Mouse (Mus musculus): ENCODE data around the gene Maml2. TPM values are rescaled to one million over a fixed set of nuclear protein-coding genes. Genes with fewer than 3 reads are reported as not detected.

Gene Maml2
- polyA plus RNA-seq, 1 experiment, result 0.02 TPM

GRCm38 (mm10) chr9:13690321-13690720 lies 392.6 kb downstream of the Maml2 start:
- Histone ChIP-seq H3K36me3 (ENCODE audit: control insufficient read depth) (no peaks in the 10 kb centered on the region), H3K4me1 (ENCODE audit: control insufficient read depth) (no peaks in the 10 kb centered on the region), H3K4me3 (replicated peaks) (no peak overlapping the region), H3K9me3 (ENCODE audit: control insufficient read depth, low read length) (no peaks in the 10 kb centered on the region), H3K27me3 (ENCODE audit: control insufficient read depth) (no peaks in the 10 kb centered on the region)
- TF ChIP-seq GATA1 (IDR thresholded peaks at IDR 0.05; ENCODE audit: low read length), result no peak
- TF ChIP-seq TAL1 (IDR thresholded peaks at IDR 0.05; ENCODE audit: low read length), result no peak

- Histone ChIP-seq H3K9me3 (ENCODE audit: control insufficient read depth, low read length) (no peaks in the 10 kb centered on the region), H3K4me3 (replicated peaks) (no peak overlapping the region), H3K4me1 (ENCODE audit: control insufficient read depth) (no peaks in the 10 kb centered on the region), H3K36me3 (ENCODE audit: control insufficient read depth) (no peaks in the 10 kb centered on the region), H3K27me3 (ENCODE audit: control insufficient read depth) (no peaks in the 10 kb centered on the region)
- TF ChIP-seq TAL1 (IDR thresholded peaks at IDR 0.05; ENCODE audit: low read length), result no peak
- no peak for TF ChIP-seq GATA1 (IDR thresholded peaks at IDR 0.05; ENCODE audit: low read length)
These were observed 396.0 kb downstream of the Maml2 start for GRCm38 (mm10) chr9:13693693-13694284.

DNA sequence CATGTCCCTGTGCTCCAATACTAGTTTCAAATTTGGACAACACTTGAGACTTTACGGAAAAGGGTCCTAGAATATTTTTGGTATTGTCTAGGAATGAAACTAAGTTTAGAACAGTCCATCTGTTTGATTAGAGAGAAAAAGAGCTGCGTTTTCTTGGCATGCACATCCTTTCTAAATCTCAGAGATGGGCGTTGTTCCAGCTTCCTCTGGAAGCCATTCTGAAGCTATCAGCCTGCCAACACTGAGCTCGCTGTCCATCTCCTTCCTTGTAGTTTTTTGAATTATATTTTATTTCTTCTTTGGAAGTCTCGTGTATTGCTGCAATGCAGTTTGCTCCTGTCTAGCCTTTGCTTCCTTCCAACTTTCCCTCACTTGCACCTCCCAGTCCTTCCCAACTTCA lies 396.5 kb downstream of the Maml2 start:
- Histone ChIP-seq H3K27me3 (ENCODE audit: control insufficient read depth) (no peaks in the 10 kb centered on the region), H3K36me3 (ENCODE audit: control insufficient read depth) (no peaks in the 10 kb centered on the region), H3K4me3 (replicated peaks) (no peak overlapping the region), H3K4me1 (ENCODE audit: control insufficient read depth) (no peaks in the 10 kb centered on the region), H3K9me3 (ENCODE audit: control insufficient read depth, low read length) (no peaks in the 10 kb centered on the region)
- TF ChIP-seq GATA1 (IDR thresholded peaks at IDR 0.05; ENCODE audit: low read length) (no peak), TAL1 (IDR thresholded peaks at IDR 0.05; ENCODE audit: low read length) (no peak)

- H3K36me3 ChIP-seq (ENCODE audit: control insufficient read depth), result no peaks in the 10 kb centered on the region
- no peaks in the 10 kb centered on the region for H3K4me1 ChIP-seq (ENCODE audit: control insufficient read depth)
- no peak overlapping the region for H3K4me3 ChIP-seq (replicated peaks)
These were observed 399.5 kb downstream of the Maml2 start for GRCm38 (mm10) chr9:13697041-13697811.

GRCm38 (mm10) chr9:13697869-13698268 lies 400.1 kb downstream of the Maml2 start:
- H3K9me3 ChIP-seq (ENCODE audit: control insufficient read depth, low read length), result no peaks in the 10 kb centered on the region
- H3K36me3 ChIP-seq (ENCODE audit: control insufficient read depth), result no peaks in the 10 kb centered on the region
- H3K27me3 ChIP-seq (ENCODE audit: control insufficient read depth), result no peaks in the 10 kb centered on the region
- no peak overlapping the region for H3K4me3 ChIP-seq (replicated peaks)
- no peaks in the 10 kb centered on the region for H3K4me1 ChIP-seq (ENCODE audit: control insufficient read depth)
- TF ChIP-seq TAL1 (IDR thresholded peaks at IDR 0.05; ENCODE audit: low read length) (no peak), GATA1 (IDR thresholded peaks at IDR 0.05; ENCODE audit: low read length) (no peak)

More at GRCm38 (mm10) chr9:13697041-13697811, 399.5 kb downstream of the Maml2 start:
- Histone ChIP-seq H3K9me3 (ENCODE audit: control insufficient read depth, low read length) (no peaks in the 10 kb centered on the region), H3K27me3 (ENCODE audit: control insufficient read depth) (no peaks in the 10 kb centered on the region)
- TF ChIP-seq GATA1 (IDR thresholded peaks at IDR 0.05; ENCODE audit: low read length) (no peak), TAL1 (IDR thresholded peaks at IDR 0.05; ENCODE audit: low read length) (no peak)

DNA sequence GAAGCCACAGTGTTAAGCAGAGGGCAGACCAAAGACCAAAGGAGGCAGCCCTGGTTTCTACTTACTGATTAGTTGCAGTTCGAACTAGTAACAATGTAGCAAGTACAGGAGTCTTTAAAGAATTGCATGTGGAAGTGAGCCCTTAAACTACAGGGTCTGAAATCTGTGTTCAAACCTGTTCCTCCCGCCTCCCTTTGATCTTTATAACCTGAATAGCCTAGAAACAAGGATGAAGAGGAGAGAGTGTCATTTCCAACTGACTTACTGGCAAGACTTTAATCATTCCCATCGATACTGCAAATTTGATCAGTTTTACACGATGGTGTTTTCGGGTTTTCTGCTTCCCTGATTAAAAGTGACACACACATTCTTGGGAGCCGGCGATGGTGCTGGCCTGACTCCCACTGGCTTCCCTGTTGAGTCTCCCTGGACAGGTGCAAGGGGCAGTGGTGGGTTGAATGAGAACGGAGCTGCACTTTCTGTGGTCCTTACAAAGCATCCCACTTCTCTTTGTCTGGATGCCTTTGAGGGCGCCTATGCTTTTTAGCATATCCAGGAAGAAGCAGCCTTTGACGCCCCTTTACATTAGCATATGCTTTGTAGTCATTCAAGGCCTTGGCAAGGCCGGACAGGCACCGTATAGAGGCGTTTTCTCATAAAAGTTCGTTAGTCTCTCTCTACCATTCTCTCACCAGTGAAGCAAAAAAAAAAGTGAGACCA lies 401.5 kb downstream of the Maml2 start:
- TF ChIP-seq GATA1 (IDR thresholded peaks at IDR 0.05; ENCODE audit: low read length) (no peak), TAL1 (IDR thresholded peaks at IDR 0.05; ENCODE audit: low read length) (no peak)
- Histone ChIP-seq H3K9me3 (ENCODE audit: control insufficient read depth, low read length) (no peaks in the 10 kb centered on the region), H3K4me3 (replicated peaks) (no peak overlapping the region), H3K27me3 (ENCODE audit: control insufficient read depth) (no peaks in the 10 kb centered on the region), H3K4me1 (ENCODE audit: control insufficient read depth) (no peaks in the 10 kb centered on the region), H3K36me3 (ENCODE audit: control insufficient read depth) (no peaks in the 10 kb centered on the region)

GRCm38 (mm10) chr9:13699781-13700116 lies 402.0 kb downstream of the Maml2 start:
- H3K4me1 ChIP-seq (ENCODE audit: control insufficient read depth), result no peaks in the 10 kb centered on the region
- TF ChIP-seq GATA1 (IDR thresholded peaks at IDR 0.05; ENCODE audit: low read length), result no peak
- TF ChIP-seq TAL1 (IDR thresholded peaks at IDR 0.05; ENCODE audit: low read length), result no peak
- no peaks in the 10 kb centered on the region for H3K27me3 ChIP-seq (ENCODE audit: control insufficient read depth)
- H3K9me3 ChIP-seq (ENCODE audit: control insufficient read depth, low read length), result no peaks in the 10 kb centered on the region
- no peak overlapping the region for H3K4me3 ChIP-seq (replicated peaks)
- H3K36me3 ChIP-seq (ENCODE audit: control insufficient read depth), result no peaks in the 10 kb centered on the region

- H3K4me1 ChIP-seq (ENCODE audit: control insufficient read depth), result no peaks in the 10 kb centered on the region
- H3K36me3 ChIP-seq (ENCODE audit: control insufficient read depth), result no peaks in the 10 kb centered on the region
- no peak for TF ChIP-seq TAL1 (IDR thresholded peaks at IDR 0.05; ENCODE audit: low read length)
- no peak for TF ChIP-seq GATA1 (IDR thresholded peaks at IDR 0.05; ENCODE audit: low read length)
- no peak overlapping the region for H3K4me3 ChIP-seq (replicated peaks)
- H3K9me3 ChIP-seq (ENCODE audit: control insufficient read depth, low read length), result no peaks in the 10 kb centered on the region
- no peaks in the 10 kb centered on the region for H3K27me3 ChIP-seq (ENCODE audit: control insufficient read depth)
These were observed 404.0 kb downstream of the Maml2 start for GRCm38 (mm10) chr9:13701773-13702172.

GRCm38 (mm10) chr9:13703100-13703499 lies 405.3 kb downstream of the Maml2 start:
- TF ChIP-seq GATA1 (IDR thresholded peaks at IDR 0.05; ENCODE audit: low read length) (no peak), TAL1 (IDR thresholded peaks at IDR 0.05; ENCODE audit: low read length) (no peak)
- Histone ChIP-seq H3K4me1 (ENCODE audit: control insufficient read depth) (no peaks in the 10 kb centered on the region), H3K27me3 (ENCODE audit: control insufficient read depth) (no peaks in the 10 kb centered on the region), H3K4me3 (replicated peaks) (no peak overlapping the region), H3K36me3 (ENCODE audit: control insufficient read depth) (no peaks in the 10 kb centered on the region), H3K9me3 (ENCODE audit: control insufficient read depth, low read length) (no peaks in the 10 kb centered on the region)
